Mouse (Mus musculus) forebrain, embryonic 13.5 days (tissue): ENCODE measurements around the gene Gm20517. TPM values are rescaled to one million over a fixed set of nuclear protein-coding genes. Genes with fewer than 3 reads are reported as not detected.

ENCODE experiments used
- ATAC-seq: fragments of 200-750 bp; cut with Nextera tagmentation; 2 replicates; pipeline ENCODE4 v1.8.0; 2017
- H3K27ac ChIP-seq: fragments of 300-500 bp; sonication (generic); 2 replicates; pipeline ENCODE4 v1.5.1; 2015; ENCODE audit warnings: inconsistent platforms, mild to moderate bottlenecking, moderate library complexity
- H3K27me3 ChIP-seq: fragments of 300-500 bp; sonication (generic); 2 replicates; pipeline ENCODE4 v1.6.1; 2015; ENCODE audit warnings: mild to moderate bottlenecking, inconsistent platforms
- H3K36me3 ChIP-seq: fragments of 300-500 bp; sonication (generic); 2 replicates; pipeline ENCODE4 v1.6.1; 2015; ENCODE audit warnings: mild to moderate bottlenecking, inconsistent platforms; ENCODE audit not compliant: poor library complexity, severe bottlenecking
- H3K4me1 ChIP-seq: fragments of 300-500 bp; sonication (generic); 2 replicates; pipeline ENCODE4 v1.6.1; 2015; ENCODE audit warnings: inconsistent platforms
- H3K4me2 ChIP-seq: fragments of 300-500 bp; sonication (generic); 2 replicates; pipeline ENCODE4 v1.6.1; 2015; ENCODE audit warnings: inconsistent platforms, mild to moderate bottlenecking, moderate library complexity
- H3K4me3 ChIP-seq: fragments of 300-500 bp; sonication (generic); 2 replicates; pipeline ENCODE4 v1.5.1; 2015; ENCODE audit warnings: mild to moderate bottlenecking, inconsistent platforms
- H3K9ac ChIP-seq: fragments of 300-500 bp; sonication (generic); 2 replicates; pipeline ENCODE4 v1.6.1; 2015; ENCODE audit warnings: mild to moderate bottlenecking, inconsistent platforms
- H3K9me3 ChIP-seq: fragments of 300-500 bp; sonication (generic); replicated peaks from 2 replicates; pipeline ENCODE4 v1.6.1; 2016; ENCODE audit warnings: inconsistent platforms
- WGBS: fragments of 180-500 bp; shearing (Covaris S2); methylation state at CpG from one replicate; pipeline ENCODE4 v1.1.7; 2015; 5-methylcytosine and 5-hydroxymethylcytosine counted together
- polyA plus RNA-seq: library from polyadenylated mRNA; unstranded; fragments of >200 nt; fragmentation: Nextera tagmentation; extraction: Ambion mirVana; gene quantifications from 2 replicates; pipeline ENCODE4 v1.2.1, GENCODE M21; 2015

Gene Gm20517
- polyA plus RNA-seq, 1 experiment from 2014 or later: 1.7 TPM

GRCm38 (mm10) chr17:47706196-47706595, 94.8 kb downstream of the Gm20517 start:
- H3K4me3 ChIP-seq: no peak overlapping the region
- no peak overlapping the region for H3K27ac ChIP-seq
- 0 out of 2 replicates have a peak, but pooled peaks cover 6% of the 10 kb centered on the region for H3K27me3 ChIP-seq
- peaks cover 29% of the 10 kb centered on the region; the same call in 1 of the 2 replicates for H3K36me3 ChIP-seq
- no peaks in the 10 kb centered on the region for H3K4me1 ChIP-seq
- no peak overlapping the region for H3K4me2 ChIP-seq
- no peak overlapping the region for H3K9ac ChIP-seq
- WGBS: 71% methylated on average over 1 of the region's 1 CpGs
- H3K9me3 ChIP-seq: no peaks in the 10 kb centered on the region
- no peak for ATAC-seq

- 80% methylated on average over 3 of the region's 3 CpGs for WGBS
- H3K9ac ChIP-seq: no peak overlapping the region
- no peak for ATAC-seq
- no peaks in the 10 kb centered on the region for H3K9me3 ChIP-seq
- peaks cover 12% of the 10 kb centered on the region; the same call in 1 of the 2 replicates for H3K36me3 ChIP-seq
- H3K4me2 ChIP-seq: no peak overlapping the region
- H3K27me3 ChIP-seq: 0 out of 2 replicates have a peak, but pooled peaks cover 4% of the 10 kb centered on the region
- H3K4me1 ChIP-seq: no peaks in the 10 kb centered on the region
- H3K27ac ChIP-seq: no peak overlapping the region
- no peak overlapping the region for H3K4me3 ChIP-seq
Measured at GRCm38 (mm10) chr17:47707961-47708360, 96.6 kb downstream of the Gm20517 start.

GRCm38 (mm10) chr17:47708972-47709371, 97.6 kb downstream of the Gm20517 start:
- H3K4me2 ChIP-seq: no peak overlapping the region
- H3K36me3 ChIP-seq: 0 out of 2 replicates have a peak, but pooled peaks cover 4% of the 10 kb centered on the region
- WGBS: 71% methylated on average over 4 of the region's 4 CpGs
- H3K9me3 ChIP-seq: no peaks in the 10 kb centered on the region
- H3K4me1 ChIP-seq: no peaks in the 10 kb centered on the region
- no peak overlapping the region for H3K27ac ChIP-seq
- H3K9ac ChIP-seq: no peak overlapping the region
- no peak for ATAC-seq
- no peaks in the 10 kb centered on the region for H3K27me3 ChIP-seq
- H3K4me3 ChIP-seq: no peak overlapping the region

GRCm38 (mm10) chr17:47710036-47710435, 98.6 kb downstream of the Gm20517 start:
- 79% methylated on average over 3 of the region's 3 CpGs for WGBS
- no peaks in the 10 kb centered on the region for H3K4me1 ChIP-seq
- H3K36me3 ChIP-seq: no peaks in the 10 kb centered on the region
- no peak for ATAC-seq
- no peaks in the 10 kb centered on the region for H3K27me3 ChIP-seq
- H3K4me3 ChIP-seq: no peak overlapping the region
- no peak overlapping the region for H3K9ac ChIP-seq
- no peak overlapping the region for H3K4me2 ChIP-seq
- no peak overlapping the region for H3K27ac ChIP-seq
- no peaks in the 10 kb centered on the region for H3K9me3 ChIP-seq

GRCm38 (mm10) chr17:47711883-47712282, 100.5 kb downstream of the Gm20517 start:
- Histone ChIP-seq H3K9ac (no peak overlapping the region), H3K9me3 (no peaks in the 10 kb centered on the region), H3K4me1 (no peaks in the 10 kb centered on the region), H3K27me3 (no peaks in the 10 kb centered on the region), H3K36me3 (no peaks in the 10 kb centered on the region), H3K4me3 (no peak overlapping the region), H3K4me2 (no peak overlapping the region), H3K27ac (no peak overlapping the region)
- 64% methylated on average over 6 of the region's 6 CpGs for WGBS
- ATAC-seq: no peak

- H3K27me3 ChIP-seq: no peaks in the 10 kb centered on the region
- WGBS: 45% methylated on average over 12 of the region's 22 CpGs
- H3K4me3 ChIP-seq: no peak overlapping the region
- H3K4me1 ChIP-seq: no peaks in the 10 kb centered on the region
- no peak overlapping the region for H3K4me2 ChIP-seq
- no peak overlapping the region for H3K9ac ChIP-seq
- no peak overlapping the region for H3K27ac ChIP-seq
- H3K9me3 ChIP-seq: no peaks in the 10 kb centered on the region
- no peak for ATAC-seq
- no peaks in the 10 kb centered on the region for H3K36me3 ChIP-seq
Measured at GRCm38 (mm10) chr17:47712889-47713571, 101.6 kb downstream of the Gm20517 start.

GRCm38 (mm10) chr17:47715037-47715436, 103.6 kb downstream of the Gm20517 start:
- Histone ChIP-seq H3K36me3 (no peaks in the 10 kb centered on the region), H3K9ac (no peak overlapping the region), H3K4me1 (no peaks in the 10 kb centered on the region), H3K4me3 (no peak overlapping the region), H3K9me3 (no peaks in the 10 kb centered on the region), H3K4me2 (no peak overlapping the region), H3K27ac (no peak overlapping the region), H3K27me3 (no peaks in the 10 kb centered on the region)
- no peak for ATAC-seq
- 71% methylated on average over 3 of the region's 3 CpGs for WGBS

GRCm38 (mm10) chr17:47721183-47721582, 109.8 kb downstream of the Gm20517 start:
- Histone ChIP-seq H3K9ac (no peak overlapping the region), H3K9me3 (no peaks in the 10 kb centered on the region), H3K4me1 (no peaks in the 10 kb centered on the region), H3K27me3 (no peaks in the 10 kb centered on the region), H3K27ac (no peak overlapping the region), H3K4me3 (no peak overlapping the region), H3K36me3 (no peaks in the 10 kb centered on the region), H3K4me2 (no peak overlapping the region)
- WGBS: 87% methylated on average over 4 of the region's 4 CpGs
- ATAC-seq: no peak

- Histone ChIP-seq H3K9me3 (no peaks in the 10 kb centered on the region), H3K4me2 (no peak within 1 kb of the TSS)
- WGBS: 86% methylated on average over 11 of the region's 11 CpGs
Measured at GRCm38 (mm10) chr17:47726566-47726965, 115.2 kb downstream of the Gm20517 start, which contains the start of gene Pgc. TSS of gene Pgc (plus strand) at chr17:47726842.

GRCm38 (mm10) chr17:47730633-47731575, 119.5 kb downstream of the Gm20517 start:
- H3K9me3 ChIP-seq: no peaks in the 10 kb centered on the region
- H3K4me3 ChIP-seq: no peak overlapping the region
- H3K36me3 ChIP-seq: no peaks in the 10 kb centered on the region
- H3K4me1 ChIP-seq: no peaks in the 10 kb centered on the region
- WGBS: 50% methylated on average over 24 of the region's 24 CpGs
- H3K27ac ChIP-seq: no peak overlapping the region
- no peak for ATAC-seq
- no peak overlapping the region for H3K4me2 ChIP-seq
- H3K27me3 ChIP-seq: no peaks in the 10 kb centered on the region; the same call in 1 of the 2 replicates
- no peak overlapping the region for H3K9ac ChIP-seq

More at GRCm38 (mm10) chr17:47726566-47726965, 115.2 kb downstream of the Gm20517 start, which contains the start of gene Pgc:
- no peak within 1 kb of the TSS for H3K9ac ChIP-seq
- H3K4me1 ChIP-seq: no peaks in the 10 kb centered on the region
- no peak within 1 kb of the TSS for H3K27ac ChIP-seq
- H3K36me3 ChIP-seq: no peaks in the 10 kb centered on the region
- H3K27me3 ChIP-seq: no peaks in the 10 kb centered on the region; the same call in 1 of the 2 replicates
- ATAC-seq: no peak
- no peak within 1 kb of the TSS for H3K4me3 ChIP-seq
